Mouse (Mus musculus) midbrain, embryonic 10.5 days (tissue): ENCODE data around the gene Evpl. TPM values are rescaled to one million over a fixed set of nuclear protein-coding genes. Genes with fewer than 3 reads are reported as not detected.

Source experiments
- DNase-seq: peaks from one replicate; pipeline ENCODE4 v3.0.0-alpha.2; 2017; ENCODE audit warnings: low spot score
- H3K27ac ChIP-seq: fragments of 300-500 bp; sonication (generic); replicated peaks from 2 replicates; pipeline ENCODE4 v1.5.1; 2016; ENCODE audit warnings: mild to moderate bottlenecking
- H3K27me3 ChIP-seq: fragments of 300-500 bp; sonication (generic); 2 replicates; pipeline ENCODE4 v1.6.1; 2016; ENCODE audit warnings: low read depth, mild to moderate bottlenecking; ENCODE audit not compliant: poor library complexity, severe bottlenecking
- H3K36me3 ChIP-seq: fragments of 300-500 bp; sonication (generic); 2 replicates; pipeline ENCODE4 v1.6.1; 2016; ENCODE audit warnings: mild to moderate bottlenecking, moderate library complexity
- H3K4me1 ChIP-seq: fragments of 300-500 bp; sonication (generic); 2 replicates; pipeline ENCODE4 v1.6.1; 2016
- H3K4me3 ChIP-seq: fragments of 300-500 bp; sonication (generic); 2 replicates; pipeline ENCODE4 v1.5.1; 2016; ENCODE audit warnings: mild to moderate bottlenecking, moderate library complexity
- H3K9me3 ChIP-seq: fragments of 300-500 bp; sonication (generic); replicated peaks from 2 replicates; pipeline ENCODE4 v1.6.1; 2016; ENCODE audit warnings: mild to moderate bottlenecking
- WGBS: fragments of 180-500 bp; shearing (Covaris S2); methylation state at CpG from one replicate; pipeline ENCODE4 v1.1.7; 2016; 5-methylcytosine and 5-hydroxymethylcytosine counted together
- polyA plus RNA-seq: library from polyadenylated mRNA; unstranded; fragments of >200 nt; fragmentation: Nextera tagmentation; extraction: Ambion mirVana; gene quantifications from 2 replicates; pipeline ENCODE4 v1.2.1, GENCODE M21; 2016

Gene Evpl
- polyA plus RNA-seq, 1 experiment from 2014 or later = 0.32 TPM

GRCm38 (mm10) chr11:116250898-116251297 lies 13.0 kb upstream of the Evpl start:
- no peak overlapping the region for H3K4me3 ChIP-seq
- H3K36me3 ChIP-seq = peaks cover 100% of the 10 kb centered on the region
- no peaks in the 10 kb centered on the region for H3K27me3 ChIP-seq
- 97% methylated on average over 8 of the region's 8 CpGs for WGBS
- DNase-seq = no peak
- no peak overlapping the region for H3K27ac ChIP-seq
- no peaks in the 10 kb centered on the region for H3K9me3 ChIP-seq
- H3K4me1 ChIP-seq = no peaks in the 10 kb centered on the region

DNA sequence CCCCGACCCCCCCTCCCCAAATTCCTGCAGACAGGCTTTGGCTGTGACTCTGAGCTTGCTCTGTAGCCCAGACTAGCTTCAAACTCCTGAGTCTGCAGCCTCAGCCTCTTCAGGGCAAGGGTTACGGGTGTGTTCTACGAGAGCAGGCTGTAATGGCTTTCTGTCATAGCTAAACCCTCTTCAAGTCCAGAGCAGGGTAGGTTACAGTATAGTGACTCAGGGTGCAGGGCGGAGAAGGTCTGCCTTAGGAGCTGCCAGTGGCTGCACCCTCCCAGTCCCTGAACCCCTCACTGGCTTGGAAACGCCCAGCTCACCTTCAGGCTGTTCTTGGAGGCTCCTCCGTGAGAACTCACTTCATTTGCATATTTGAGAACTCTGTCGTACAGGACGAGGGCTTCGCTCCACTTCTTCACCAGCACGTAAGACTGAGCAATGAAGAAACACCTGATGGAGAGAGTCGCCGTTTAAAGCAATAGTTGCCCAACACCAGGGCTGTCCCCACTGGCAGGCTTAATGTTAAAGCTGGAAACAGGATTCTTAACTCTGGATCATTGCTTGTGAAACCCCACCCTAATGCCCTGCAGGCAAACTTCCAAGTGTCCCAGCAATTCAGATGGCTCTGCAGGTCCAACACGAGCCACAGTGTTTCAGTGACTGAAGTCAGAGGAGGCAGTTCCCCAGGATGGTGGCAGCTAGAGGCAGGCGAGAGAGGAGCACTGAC lies 9.8 kb upstream of the Evpl start:
- Histone ChIP-seq H3K36me3 (peaks cover 100% of the 10 kb centered on the region), H3K4me1 (no peaks in the 10 kb centered on the region), H3K27ac (no peak overlapping the region), H3K4me3 (no peak overlapping the region), H3K9me3 (no peaks in the 10 kb centered on the region), H3K27me3 (no peaks in the 10 kb centered on the region)
- WGBS = 87% methylated on average over 14 of the region's 14 CpGs
- no peak for DNase-seq

DNA sequence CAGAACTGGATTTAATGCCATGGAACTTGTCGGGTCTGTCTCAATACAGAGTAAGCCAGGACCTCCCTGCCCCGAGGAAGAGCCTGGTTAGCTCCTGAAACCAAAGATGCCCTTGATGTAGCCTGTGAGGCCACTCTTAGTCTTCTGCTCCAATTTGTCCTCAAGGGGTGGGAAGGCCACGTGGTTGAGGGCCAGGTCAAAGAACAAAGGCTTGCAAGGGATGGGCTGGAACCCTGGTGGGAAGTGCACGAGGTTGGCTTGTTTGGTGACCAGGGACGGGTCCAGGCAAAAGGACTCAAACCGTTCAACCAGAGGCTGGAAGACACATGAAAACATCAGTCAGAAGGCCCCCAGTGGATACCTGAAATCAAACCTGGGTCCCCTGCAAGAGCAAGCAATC lies 7.7 kb upstream of the Evpl start:
- WGBS = 81% methylated on average over 6 of the region's 6 CpGs
- DNase-seq = no peak
- Histone ChIP-seq H3K27me3 (no peaks in the 10 kb centered on the region), H3K36me3 (peaks cover 80% of the 10 kb centered on the region), H3K4me1 (peaks cover 12% of the 10 kb centered on the region), H3K27ac (no peak overlapping the region), H3K4me3 (no peak overlapping the region), H3K9me3 (no peaks in the 10 kb centered on the region)

GRCm38 (mm10) chr11:116244580-116244979 lies 6.7 kb upstream of the Evpl start:
- H3K27ac ChIP-seq = no peak overlapping the region
- no peaks in the 10 kb centered on the region for H3K27me3 ChIP-seq
- H3K9me3 ChIP-seq = no peaks in the 10 kb centered on the region
- H3K36me3 ChIP-seq = peaks cover 69% of the 10 kb centered on the region
- peaks cover 16% of the 10 kb centered on the region for H3K4me1 ChIP-seq
- H3K4me3 ChIP-seq = no peak overlapping the region
- no peak for DNase-seq
- 91% methylated on average over 8 of the region's 8 CpGs for WGBS

GRCm38 (mm10) chr11:116241744-116242235 lies 3.9 kb upstream of the Evpl start:
- H3K36me3 ChIP-seq = peaks cover 42% of the 10 kb centered on the region
- 55% methylated on average over 12 of the region's 12 CpGs for WGBS
- H3K27me3 ChIP-seq = peaks cover 22% of the 10 kb centered on the region
- DNase-seq = peak; percentile 48
- H3K4me3 ChIP-seq = no peak overlapping the region
- no peaks in the 10 kb centered on the region for H3K9me3 ChIP-seq
- peaks cover 27% of the 10 kb centered on the region for H3K4me1 ChIP-seq
- peak overlapping the region; percentile 67 for H3K27ac ChIP-seq

DNA sequence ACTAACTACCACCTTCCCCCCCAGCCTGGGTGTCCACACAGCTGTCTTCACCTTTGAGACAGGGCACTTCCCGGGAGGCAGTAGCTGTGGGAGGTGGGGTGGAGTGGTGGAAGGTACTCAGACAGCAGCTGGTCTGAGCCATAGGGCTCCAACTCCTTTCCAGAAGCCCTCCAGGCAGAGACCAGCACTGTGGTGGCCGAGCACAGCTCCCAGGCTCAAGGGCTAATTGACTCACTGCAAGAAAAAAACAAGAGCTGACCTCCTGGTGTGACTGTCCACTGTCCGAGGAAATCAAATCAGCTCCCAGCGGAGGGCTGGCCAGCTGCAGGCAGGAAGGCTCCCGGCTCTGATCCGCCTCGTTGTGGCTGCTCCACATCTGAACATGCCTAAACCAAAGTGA lies 1.9 kb upstream of the Evpl start:
- no peak overlapping the region for H3K4me3 ChIP-seq
- WGBS = 15% methylated on average over 7 of the region's 7 CpGs
- H3K27ac ChIP-seq = no peak overlapping the region

DNA sequence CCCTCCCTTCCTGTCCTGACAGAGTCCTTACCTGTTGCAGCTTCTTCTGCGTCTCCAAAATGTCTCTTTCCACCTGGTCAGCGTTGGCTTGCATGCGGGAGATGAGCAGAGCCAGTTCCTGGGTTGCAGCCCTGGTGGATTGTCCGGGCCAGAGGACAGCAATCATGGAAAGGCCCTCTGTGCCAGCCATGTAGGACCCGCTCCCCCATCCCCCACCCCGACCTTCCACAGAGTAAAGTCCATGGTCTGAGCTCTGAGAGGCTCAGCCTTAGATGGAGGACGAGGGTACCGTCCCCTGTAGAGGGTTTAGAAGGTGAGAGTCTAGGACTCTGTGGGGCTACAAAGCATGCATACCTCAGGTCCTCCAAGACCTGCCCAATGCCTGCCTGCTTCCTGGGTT lies 3.0 kb downstream of the Evpl start:
- WGBS = 83% methylated on average over 8 of the region's 8 CpGs
- H3K36me3 ChIP-seq = no peaks in the 10 kb centered on the region
- DNase-seq = no peak
- H3K4me3 ChIP-seq = no peak overlapping the region
- no peak overlapping the region for H3K27ac ChIP-seq
- peaks cover 73% of the 10 kb centered on the region for H3K27me3 ChIP-seq
- H3K9me3 ChIP-seq = no peaks in the 10 kb centered on the region
- peaks cover 34% of the 10 kb centered on the region for H3K4me1 ChIP-seq

More for the DNA sequence above, 1.9 kb upstream of the Evpl start:
- peaks cover 27% of the 10 kb centered on the region for H3K4me1 ChIP-seq
- DNase-seq = no peak
- no peaks in the 10 kb centered on the region for H3K9me3 ChIP-seq
- peaks cover 38% of the 10 kb centered on the region for H3K27me3 ChIP-seq
- peaks cover 22% of the 10 kb centered on the region for H3K36me3 ChIP-seq

GRCm38 (mm10) chr11:116232427-116232826 lies 5.5 kb downstream of the Evpl start:
- Histone ChIP-seq H3K4me1 (peaks cover 24% of the 10 kb centered on the region), H3K27ac (no peak overlapping the region; the same call in 1 of the 2 replicates), H3K4me3 (peak overlapping the region; percentile 27), H3K36me3 (no peaks in the 10 kb centered on the region), H3K27me3 (peaks cover 72% of the 10 kb centered on the region), H3K9me3 (no peaks in the 10 kb centered on the region)
- DNase-seq = no peak
- 21% methylated on average over 17 of the region's 17 CpGs for WGBS

- WGBS = 76% methylated on average over 4 of the region's 4 CpGs
Measured at GRCm38 (mm10) chr11:116228699-116229098, 9.2 kb downstream of the Evpl start.

DNA sequence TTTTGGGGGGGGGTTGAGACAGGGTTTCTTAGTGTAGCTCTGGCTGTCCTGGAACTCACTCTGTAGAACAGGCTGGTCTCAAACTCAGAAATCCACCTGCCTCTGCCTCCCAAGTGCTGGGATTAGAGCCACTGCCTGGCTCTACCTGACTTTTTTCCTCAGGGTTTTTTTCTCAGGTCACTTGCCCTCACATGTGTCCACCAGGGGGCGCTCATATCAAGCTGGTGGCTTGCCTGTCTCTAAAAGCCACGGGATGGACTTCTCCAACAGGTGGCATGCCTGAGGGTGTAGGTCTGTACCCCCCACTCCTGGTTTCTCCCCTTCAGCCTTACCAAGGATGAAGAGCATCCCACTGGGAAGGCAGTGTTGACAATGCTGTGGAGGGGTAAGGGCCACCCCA lies 11.5 kb downstream of the Evpl start:
- no peak overlapping the region for H3K27ac ChIP-seq
- H3K36me3 ChIP-seq = peaks cover 8% of the 10 kb centered on the region
- DNase-seq = peak; percentile 77
- peaks cover 17% of the 10 kb centered on the region for H3K9me3 ChIP-seq
- H3K27me3 ChIP-seq = peaks cover 71% of the 10 kb centered on the region
- H3K4me1 ChIP-seq = peaks cover 27% of the 10 kb centered on the region
- WGBS = 3% methylated on average over 2 of the region's 2 CpGs
- no peak overlapping the region for H3K4me3 ChIP-seq

More at GRCm38 (mm10) chr11:116228699-116229098, 9.2 kb downstream of the Evpl start:
- peaks cover 10% of the 10 kb centered on the region for H3K9me3 ChIP-seq
- DNase-seq = no peak
- H3K36me3 ChIP-seq = peaks cover under 1% of the 10 kb centered on the region; the same call in 1 of the 2 replicates
- H3K27me3 ChIP-seq = peaks cover 65% of the 10 kb centered on the region
- peaks cover 24% of the 10 kb centered on the region for H3K4me1 ChIP-seq
- H3K27ac ChIP-seq = no peak overlapping the region
- H3K4me3 ChIP-seq = no peak overlapping the region

- H3K4me3 ChIP-seq = peak overlapping the region; percentile 54
- peaks cover 21% of the 10 kb centered on the region for H3K9me3 ChIP-seq
- WGBS = 15% methylated on average over 23 of the region's 23 CpGs
- H3K36me3 ChIP-seq = peaks cover 12% of the 10 kb centered on the region
- DNase-seq = no peak
- H3K4me1 ChIP-seq = peaks cover 36% of the 10 kb centered on the region
- peak overlapping the region; percentile 53 for H3K27ac ChIP-seq
- peaks cover 64% of the 10 kb centered on the region for H3K27me3 ChIP-seq
Measured at GRCm38 (mm10) chr11:116222740-116223059, 15.2 kb downstream of the Evpl start.

- peak; percentile 61 for DNase-seq
- Histone ChIP-seq H3K4me1 (peaks cover 36% of the 10 kb centered on the region), H3K36me3 (peaks cover 12% of the 10 kb centered on the region), H3K9me3 (peaks cover 21% of the 10 kb centered on the region), H3K27ac (peak overlapping the region; percentile 53), H3K4me3 (peak overlapping the region; percentile 54), H3K27me3 (peaks cover 61% of the 10 kb centered on the region)
- 9% methylated on average over 53 of the region's 53 CpGs for WGBS
Measured at GRCm38 (mm10) chr11:116221931-116222739, 15.7 kb downstream of the Evpl start.

DNA sequence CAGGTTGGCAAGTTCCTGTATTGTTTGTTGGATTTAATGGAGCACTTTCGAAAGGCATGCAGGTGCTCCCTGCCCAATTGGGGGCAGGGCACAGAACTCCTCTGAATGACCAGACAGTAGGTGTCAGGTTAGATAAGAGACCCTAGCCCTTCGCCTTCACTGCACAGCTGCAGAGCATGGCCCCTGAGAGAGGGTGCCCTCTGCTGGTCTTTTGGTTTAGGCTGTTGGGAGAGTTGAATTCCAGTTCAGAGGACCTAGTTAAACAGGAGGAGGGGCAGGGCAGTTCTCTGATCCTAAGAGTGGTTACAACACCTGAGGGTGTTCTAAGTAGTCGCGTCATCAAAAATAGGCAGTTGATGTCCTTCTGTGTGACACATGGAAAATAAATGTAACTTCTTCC lies 18.0 kb downstream of the Evpl start:
- Histone ChIP-seq H3K36me3 (peaks cover 16% of the 10 kb centered on the region), H3K9me3 (peaks cover 16% of the 10 kb centered on the region), H3K4me3 (no peak overlapping the region), H3K27ac (0 out of 2 replicates have a peak overlapping the region, but pooled peaks have one; percentile 75), H3K4me1 (peaks cover 36% of the 10 kb centered on the region), H3K27me3 (peaks cover 48% of the 10 kb centered on the region)
- 26% methylated on average over 4 of the region's 4 CpGs for WGBS
- DNase-seq = peak; percentile 66
